Mouse (Mus musculus): ENCODE results near the gene Myoc.
"Not testable (repeated sequence)": the region's sequence is repeated elsewhere in the genome, so short reads cannot be mapped to it uniquely, and the experiment has no call there.

Gene Myoc

GRCm38 (mm10) chr1:162639051-162639750, at the start of gene Myoc:
Gene Myoc (plus strand): TSS chr1:162639155.
- DNase-seq = no peak

- no peak for DNase-seq
Observed at GRCm38 (mm10) chr1:162589443-162589842, 49.5 kb upstream of the Myoc start.

GRCm38 (mm10) chr1:162590415-162590997, 48.4 kb upstream of the Myoc start:
- DNase-seq = no peak

GRCm38 (mm10) chr1:162597379-162598102, 41.4 kb upstream of the Myoc start:
- DNase-seq = no peak

- no peak for DNase-seq
Observed at GRCm38 (mm10) chr1:162599617-162600016, 39.3 kb upstream of the Myoc start.

GRCm38 (mm10) chr1:162601288-162601687, 37.7 kb upstream of the Myoc start:
- no peak for DNase-seq

- no peak for DNase-seq
Observed at GRCm38 (mm10) chr1:162608127-162608526, 30.8 kb upstream of the Myoc start.

- DNase-seq = no peak
Observed at GRCm38 (mm10) chr1:162609633-162610250, 29.2 kb upstream of the Myoc start.

GRCm38 (mm10) chr1:162611191-162611590, 27.8 kb upstream of the Myoc start:
- DNase-seq = peak; percentile 11

GRCm38 (mm10) chr1:162615511-162615910, 23.4 kb upstream of the Myoc start:
- peak; percentile 18 for DNase-seq

- no peak for DNase-seq
Observed at GRCm38 (mm10) chr1:162620487-162620886, 18.5 kb upstream of the Myoc start.

- no peak for DNase-seq
Observed at GRCm38 (mm10) chr1:162623895-162624294, 15.1 kb upstream of the Myoc start.

- no peak for DNase-seq
Observed at GRCm38 (mm10) chr1:162625229-162625628, 13.7 kb upstream of the Myoc start.

GRCm38 (mm10) chr1:162627821-162628220, 11.1 kb upstream of the Myoc start:
- DNase-seq = peak; percentile 37

GRCm38 (mm10) chr1:162628326-162628725, 10.6 kb upstream of the Myoc start:
- DNase-seq = not testable (repeated sequence)

- DNase-seq = not testable (repeated sequence)
Observed at GRCm38 (mm10) chr1:162635291-162635931, 3.5 kb upstream of the Myoc start.

- DNase-seq = no peak
Observed at GRCm38 (mm10) chr1:162636516-162636915, 2.4 kb upstream of the Myoc start.

GRCm38 (mm10) chr1:162638535-162638934, 420 bp upstream of the Myoc start:
- no peak for DNase-seq

- DNase-seq = no peak
Observed at GRCm38 (mm10) chr1:162639861-162640260, 906 bp downstream of the Myoc start.

GRCm38 (mm10) chr1:162642591-162642990, 3.6 kb downstream of the Myoc start:
- no peak for DNase-seq

- peak; percentile 38 for DNase-seq
Observed at GRCm38 (mm10) chr1:162643752-162644151, 4.8 kb downstream of the Myoc start.

GRCm38 (mm10) chr1:162646083-162646686, 7.2 kb downstream of the Myoc start:
- DNase-seq = no peak

- no peak for DNase-seq
Observed at GRCm38 (mm10) chr1:162648416-162648815, 9.5 kb downstream of the Myoc start.

Data from kidney, adult 9 months (tissue).